Mouse (Mus musculus) kidney, postnatal 14 days (tissue): ENCODE results near the gene Gm16368.
"Not testable (repeated sequence)": the region's sequence is repeated elsewhere in the genome, so short reads cannot be mapped to it uniquely, and the experiment has no call there.

Source experiments
- DNase-seq: peaks from one replicate; pipeline ENCODE4 v3.0.0; 2022; ENCODE audit warnings: mixed read lengths

Gene Gm16368

GRCm38 (mm10) chr12:88083397-88083796, at the start of gene Gm16368:
TSS of gene Gm16368 (plus strand) at chr12:88083697.
- DNase-seq = not testable (repeated sequence)

- peak; percentile 2 for DNase-seq
Observed at GRCm38 (mm10) chr12:88039062-88039461, 44.4 kb upstream of the Gm16368 start.

GRCm38 (mm10) chr12:88039703-88040102, 43.8 kb upstream of the Gm16368 start:
- DNase-seq = not testable (repeated sequence)

- not testable (repeated sequence) for DNase-seq
Observed at GRCm38 (mm10) chr12:88045226-88045625, 38.3 kb upstream of the Gm16368 start.
